Mouse (Mus musculus): Measurements from ENCODE around the gene Rassf1.

GRCm38 (mm10) chr9:107521711-107522399 lies 29.5 kb upstream of the Rassf1 start:
- TF ChIP-seq EP300 (IDR thresholded peaks at IDR 0.05; ENCODE audit: low read depth) = no peak
- no peak for TF ChIP-seq CTCF (IDR thresholded peaks at IDR 0.05; ENCODE audit: low read depth)
